ENCODE assay signal across 8 mouse cellular contexts in genomic region chr6:126535208-126535910, GRCm38 (mm10). TPM values are rescaled to one million over a fixed set of nuclear protein-coding genes. Genes with fewer than 3 reads are reported as not detected.
DNase-seq lines count a peak whose midpoint lies in the region; ATAC-seq and TF ChIP-seq lines count a peak whose summit lies in the region.
"Had no signal": no experiment of that assay in that cellular context is flagged by ENCODE, and none has a peak within 500 bp of the region (broad histone marks: within the 10 kb centered on the region; RNA-seq: fewer than 3 reads in every experiment).

Kcna5 (minus strand) TSS chr6:126535412.

- peak; percentile 90 for ATAC-seq in forebrain, postnatal 0 days
- peak; percentile 59 for ATAC-seq in hindbrain, embryonic 11.5 days (ENCODE audit: low FRiP score)
- ATAC-seq in CD4-positive, CD25-positive, alpha-beta regulatory T cell, adult 4 months, result no peak

- peaks cover 38% of the 10 kb centered on the region for H3K4me1 ChIP-seq in E14TG2a.4 (replicated peaks; ENCODE audit: low read depth, low read length)
- H3K4me1 ChIP-seq in forebrain, postnatal 0 days (ENCODE audit: insufficient read depth), result peaks cover 4% of the 10 kb centered on the region; the same call in 1 of the 2 replicates
- H3K4me1 ChIP-seq in hindbrain, embryonic 11.5 days (replicated peaks; ENCODE audit: control insufficient read depth, insufficient read depth, low read length), result peaks cover 10% of the 10 kb centered on the region
- H3K4me1 ChIP-seq in midbrain, embryonic 10.5 days, result peaks cover 66% of the 10 kb centered on the region

- peak within 1 kb of the TSS; percentile 42 for H3K4me2 ChIP-seq in forebrain, postnatal 0 days (ENCODE audit: low read depth)
- peak within 1 kb of the TSS; percentile 55 for H3K4me2 ChIP-seq in hindbrain, embryonic 11.5 days (replicated peaks; ENCODE audit: low read depth, low read length)

- H3K27me3 ChIP-seq in E14TG2a.4 (ENCODE audit: insufficient read depth, low read length), result peaks cover 59% of the 10 kb centered on the region
- H3K27me3 ChIP-seq in forebrain, postnatal 0 days (ENCODE audit: insufficient read depth, low read length), result peaks cover 9% of the 10 kb centered on the region
- peaks cover 8% of the 10 kb centered on the region for H3K27me3 ChIP-seq in hindbrain, embryonic 11.5 days (ENCODE audit: control insufficient read depth, insufficient read depth, low read length)
- H3K27me3 ChIP-seq in midbrain, embryonic 10.5 days (ENCODE audit: low read depth, poor library complexity, severe bottlenecking), result peaks cover 39% of the 10 kb centered on the region

- peak within 1 kb of the TSS; percentile 31; the same call in 1 of the 2 replicates for H3K9ac ChIP-seq in forebrain, postnatal 0 days
- peak within 1 kb of the TSS; percentile 40 for H3K9ac ChIP-seq in hindbrain, embryonic 11.5 days (ENCODE audit: low read depth, low read length)

- no peak for TF ChIP-seq CTCF in E14TG2a.4 (conservative IDR thresholded peaks at IDR 0.05; ENCODE audit: low read length)
- TF ChIP-seq CTCF in forebrain, postnatal 0 days (IDR thresholded peaks at IDR 0.05; ENCODE audit: low read depth), result no peak

- H3K27ac ChIP-seq in forebrain, postnatal 0 days (ENCODE audit: low read depth, low read length), result peak within 1 kb of the TSS; percentile 50; the same call in 1 of the 2 replicates
- H3K27ac ChIP-seq in hindbrain, embryonic 11.5 days (ENCODE audit: low read depth, low read length), result peak within 1 kb of the TSS; percentile 42; the same call in 1 of the 2 replicates
- peak within 1 kb of the TSS; percentile 83 for H3K27ac ChIP-seq in midbrain, embryonic 10.5 days (replicated peaks)

- H3K4me3 ChIP-seq in E14TG2a.4 (replicated peaks; ENCODE audit: low read length), result peak within 1 kb of the TSS; percentile 69
- H3K4me3 ChIP-seq in forebrain, postnatal 0 days (ENCODE audit: low read depth, low read length), result peak within 1 kb of the TSS; percentile 18
- H3K4me3 ChIP-seq in hindbrain, embryonic 11.5 days (ENCODE audit: low read depth, low read length), result peak within 1 kb of the TSS; percentile 18; the same call in 1 of the 2 replicates
- peak within 1 kb of the TSS; percentile 53 for H3K4me3 ChIP-seq in midbrain, embryonic 10.5 days
- H3K4me3 ChIP-seq: myocyte had no signal

- H3K36me3 ChIP-seq in E14TG2a.4 (ENCODE audit: insufficient read depth, low read length), result no peaks in the 10 kb centered on the region
- H3K36me3 ChIP-seq in forebrain, postnatal 0 days (ENCODE audit: insufficient read depth), result no peaks in the 10 kb centered on the region
- H3K36me3 ChIP-seq in hindbrain, embryonic 11.5 days (ENCODE audit: control insufficient read depth, insufficient read depth, low read length), result no peaks in the 10 kb centered on the region
- no peaks in the 10 kb centered on the region for H3K36me3 ChIP-seq in midbrain, embryonic 10.5 days

- 4% methylated on average over 15 of the region's 15 CpGs for WGBS in forebrain, postnatal 0 days
- WGBS in hindbrain, embryonic 11.5 days, result 2% methylated on average over 15 of the region's 15 CpGs
- 2% methylated on average over 15 of the region's 15 CpGs for WGBS in midbrain, embryonic 10.5 days

- no peaks in the 10 kb centered on the region for H3K9me3 ChIP-seq in E14TG2a.4 (ENCODE audit: low read length)
- H3K9me3 ChIP-seq in forebrain, postnatal 0 days (ENCODE audit: low read length), result no peaks in the 10 kb centered on the region
- no peaks in the 10 kb centered on the region for H3K9me3 ChIP-seq in hindbrain, embryonic 11.5 days (ENCODE audit: control insufficient read depth, low read length)
- H3K9me3 ChIP-seq in midbrain, embryonic 10.5 days (replicated peaks), result no peaks in the 10 kb centered on the region

- peak; percentile 50 for DNase-seq in ES-CJ7 (ENCODE audit: low read depth, low spot score)
- peak; percentile 36 for DNase-seq in forebrain, postnatal 0 days
- peak; percentile 54 for DNase-seq in hindbrain, embryonic 11.5 days (ENCODE audit: low spot score)
- peak; percentile 77 for DNase-seq in midbrain, embryonic 10.5 days (ENCODE audit: low spot score)
- no peak for DNase-seq in thymus, postnatal 14 days

RNA-seq across cellular contexts. Expression of gene Kcna5, which starts in this region (rescaled TPM):
- total RNA-seq in forebrain, postnatal 0 days (2014; rRNA removed), result 4.2 and 8.0 TPM in 2 replicates
- polyA plus RNA-seq in forebrain, postnatal 0 days (2015; fragmentation: Nextera tagmentation; extraction: Ambion mirVana), result 2.4 and 3.7 TPM in 2 replicates
- polyA plus RNA-seq in hindbrain, embryonic 11.5 days (2014; fragmentation: Nextera tagmentation; extraction: Ambion mirVana), result 3.5 and 3.9 TPM in 2 replicates
- 3.7 and 5.1 TPM in 2 replicates for polyA plus RNA-seq in midbrain, embryonic 10.5 days (2016; fragmentation: Nextera tagmentation; extraction: Ambion mirVana)
- polyA plus RNA-seq in CD4-positive, CD25-positive, alpha-beta regulatory T cell, adult 4 months (2017; shearing (Covaris generic)), result not detected
- polyA plus RNA-seq: myocyte had no signal

Comparison
In these comparisons a context has a peak if more than half of its experiments do, and no peak if none do; other contexts are left out.
1. H3K4me3 ChIP-seq: peak in every context shown above with its lines; median percentile 69 in E14TG2a.4; 53 in midbrain, embryonic 10.5 days; 18 in forebrain, postnatal 0 days; 18 in hindbrain, embryonic 11.5 days.